Mouse (Mus musculus) testis, adult 2 months (tissue): ENCODE results near the gene Ndufs7.

ENCODE experiments used
- CTCF ChIP-seq: fragments of 200-500 bp; IDR thresholded peaks from 2 replicates; pipeline ENCODE4 v1.5.1; 2012; ENCODE audit warnings: low read depth, mild to moderate bottlenecking, inconsistent platforms, low read length, moderate library complexity; ENCODE audit not compliant: control insufficient read depth, insufficient read depth, insufficient replicate concordance
- POLR2A ChIP-seq: fragments of 200-500 bp; IDR thresholded peaks from 2 replicates; pipeline ENCODE4 v1.6.1; 2012; ENCODE audit warnings: low read depth, mild to moderate bottlenecking, inconsistent platforms, low read length, moderate library complexity; ENCODE audit not compliant: control insufficient read depth

DNA sequence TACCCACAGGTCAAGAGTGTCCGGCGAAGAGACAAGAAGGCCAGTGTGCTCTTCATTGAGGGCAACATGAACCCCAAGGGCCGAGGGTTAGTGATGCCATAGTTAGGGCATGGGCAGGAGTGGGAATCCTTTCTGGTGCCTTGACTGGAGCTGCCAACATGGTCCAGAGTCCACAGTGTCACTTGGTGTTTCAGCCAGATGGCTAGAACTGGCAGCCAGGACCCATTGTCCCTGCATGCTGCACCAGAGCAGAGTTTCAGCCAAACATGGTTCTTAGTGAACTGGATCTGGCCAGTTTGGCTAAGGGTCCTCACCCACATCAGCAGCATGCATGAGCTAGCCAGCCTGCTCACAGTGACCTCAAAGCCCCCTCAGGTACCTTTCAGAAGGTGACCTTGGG is 10.6 kb upstream of the Ndufs7 start:
- TF ChIP-seq POLR2A (no peak), CTCF (no peak)
